Mouse (Mus musculus) E14TG2a.4 (cell line): ENCODE data around the gene Tgfbr3.
A peak's percentile ranks its signal among the peaks of the same experiment; 100 is the strongest.

Experiments
- H3K27me3 ChIP-seq: 2 replicates; pipeline ENCODE4 v1.6.1; 2014; ENCODE audit warnings: low read length, control low read depth; ENCODE audit not compliant: insufficient read depth
- H3K36me3 ChIP-seq: 2 replicates; pipeline ENCODE4 v1.6.1; 2014; ENCODE audit warnings: low read length, control low read depth; ENCODE audit not compliant: insufficient read depth
- H3K4me1 ChIP-seq: replicated peaks from 2 replicates; pipeline ENCODE4 v1.6.1; 2014; ENCODE audit warnings: low read depth, low read length, control low read depth
- H3K4me3 ChIP-seq: replicated peaks from 2 replicates; pipeline ENCODE4 v1.5.1; 2014; ENCODE audit warnings: mild to moderate bottlenecking, low read length
- H3K9me3 ChIP-seq: 2 replicates; pipeline ENCODE4 v1.6.1; 2014; ENCODE audit warnings: low read length, control low read depth
- CTCF ChIP-seq: conservative IDR thresholded peaks from 2 replicates; pipeline ENCODE4 v1.5.1; 2014; ENCODE audit warnings: low read length
- NANOG ChIP-seq: IDR thresholded peaks from 2 replicates; pipeline ENCODE4 v1.6.1; 2014; ENCODE audit warnings: borderline replicate concordance, low read length, mixed read lengths
- POU5F1 ChIP-seq: IDR thresholded peaks from 2 replicates; pipeline ENCODE4 v1.6.1; 2014; ENCODE audit warnings: low read length, borderline replicate concordance

Tgfbr3 gene

DNA sequence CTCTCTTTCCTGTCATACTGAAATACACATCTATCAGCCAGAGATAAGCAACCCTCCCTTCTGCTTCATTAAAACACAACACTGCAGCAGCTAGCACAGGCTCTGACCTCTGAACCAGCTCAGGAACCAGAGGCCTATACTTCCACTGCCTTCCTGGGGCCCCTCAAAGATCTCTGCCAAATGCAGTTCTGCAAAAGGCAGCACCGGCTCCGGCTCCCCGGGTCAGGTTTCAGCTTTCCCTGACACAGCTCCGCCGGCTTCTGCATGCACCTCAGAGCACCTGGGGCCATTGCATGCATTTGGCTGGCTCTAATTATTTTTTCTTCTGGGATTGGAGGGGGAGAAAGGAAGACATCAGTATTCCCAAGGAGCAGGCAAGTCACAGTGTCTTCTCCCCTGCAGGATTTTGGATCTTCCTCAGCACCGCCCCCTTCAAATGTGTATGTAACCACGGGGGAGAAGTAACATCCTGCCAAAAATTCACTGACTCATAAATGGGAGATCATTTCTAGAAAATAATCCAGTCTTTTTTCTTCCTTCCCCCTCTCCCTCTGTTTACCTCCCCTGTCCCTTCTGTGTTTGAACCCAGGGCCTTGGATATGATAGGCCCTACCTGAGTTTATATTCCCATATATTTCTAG is 178.4 kb downstream of the Tgfbr3 start:
- TF ChIP-seq NANOG (no peak), CTCF (no peak), POU5F1 (no peak)
- peaks cover 39% of the 10 kb centered on the region for H3K4me1 ChIP-seq
- H3K36me3 ChIP-seq = no peaks in the 10 kb centered on the region
- no peaks in the 10 kb centered on the region for H3K9me3 ChIP-seq
- no peak overlapping the region for H3K4me3 ChIP-seq
- H3K27me3 ChIP-seq = no peaks in the 10 kb centered on the region

DNA sequence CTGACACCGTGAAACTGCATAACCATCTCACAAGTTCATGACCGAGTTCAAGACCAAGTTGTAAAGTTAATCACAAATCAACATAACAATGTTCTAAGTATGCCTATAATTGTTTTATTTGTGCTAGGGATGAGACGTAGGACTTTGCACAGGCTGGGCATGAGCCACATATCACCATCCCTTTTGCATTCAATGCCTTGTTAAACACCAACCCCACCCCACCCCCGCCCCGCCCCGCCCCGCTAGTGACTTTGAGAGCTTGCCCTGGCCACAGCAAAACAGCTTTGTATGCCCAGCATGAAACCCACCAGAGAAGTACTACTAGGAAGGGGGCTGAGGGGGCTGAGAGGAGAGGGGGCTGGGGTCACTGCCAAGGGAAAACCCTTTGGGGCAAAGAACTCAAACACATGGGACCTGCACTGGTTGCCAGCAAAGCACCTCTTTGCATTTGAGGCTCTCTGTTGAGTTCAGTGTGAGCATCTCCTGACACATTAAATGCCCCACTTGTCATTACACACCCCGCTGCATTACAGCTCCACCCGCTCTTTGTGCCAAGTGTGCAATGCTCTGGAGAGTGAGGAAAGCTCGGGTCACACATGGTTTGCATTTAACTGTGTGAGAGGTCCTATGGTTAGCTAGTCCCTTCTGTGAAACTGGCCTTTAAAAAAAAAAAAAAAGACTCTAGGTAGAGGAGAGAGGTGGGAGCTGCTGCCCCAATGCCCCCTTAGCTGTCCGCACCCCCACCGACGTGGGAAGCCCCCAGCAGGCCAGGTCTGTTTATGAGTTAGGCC is 179.1 kb downstream of the Tgfbr3 start:
- peaks cover 39% of the 10 kb centered on the region for H3K4me1 ChIP-seq
- H3K9me3 ChIP-seq = no peaks in the 10 kb centered on the region
- no peak overlapping the region for H3K4me3 ChIP-seq
- H3K36me3 ChIP-seq = no peaks in the 10 kb centered on the region
- no peaks in the 10 kb centered on the region for H3K27me3 ChIP-seq
- TF ChIP-seq NANOG (peak; percentile 19; the same call in 1 of the 2 replicates), CTCF (no peak)

- peaks cover 39% of the 10 kb centered on the region for H3K4me1 ChIP-seq
- no peaks in the 10 kb centered on the region for H3K9me3 ChIP-seq
- H3K36me3 ChIP-seq = no peaks in the 10 kb centered on the region
- peak overlapping the region; percentile 46 for H3K4me3 ChIP-seq
- no peaks in the 10 kb centered on the region for H3K27me3 ChIP-seq
- TF ChIP-seq CTCF = no peak
- TF ChIP-seq NANOG = no peak
- TF ChIP-seq POU5F1 = no peak
These were observed 180.0 kb downstream of the Tgfbr3 start for GRCm38 (mm10) chr5:107109416-107109815.

DNA sequence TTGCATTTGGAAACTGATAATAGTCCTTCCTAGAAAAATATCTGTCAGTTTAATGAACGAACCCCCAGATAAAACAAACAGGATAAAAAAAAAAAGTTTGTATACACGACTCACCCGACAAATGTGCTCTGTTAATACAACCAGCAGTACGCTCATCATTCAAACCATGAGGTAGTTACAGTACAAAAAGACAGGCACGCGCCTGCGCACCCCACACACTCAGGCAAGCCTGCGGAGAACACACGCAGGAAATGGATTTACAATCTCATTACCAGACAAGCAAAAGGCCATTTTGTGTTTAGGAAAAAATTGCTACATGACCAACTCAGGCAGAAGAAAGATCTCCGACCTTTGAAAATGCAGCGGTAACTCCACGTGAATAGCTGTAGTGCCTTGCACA is 182.6 kb downstream of the Tgfbr3 start:
- H3K4me3 ChIP-seq = no peak overlapping the region
- H3K4me1 ChIP-seq = peaks cover 30% of the 10 kb centered on the region
- H3K9me3 ChIP-seq = no peaks in the 10 kb centered on the region
- TF ChIP-seq NANOG = no peak
- no peak for TF ChIP-seq CTCF
- TF ChIP-seq POU5F1 = no peak
- H3K27me3 ChIP-seq = no peaks in the 10 kb centered on the region
- H3K36me3 ChIP-seq = no peaks in the 10 kb centered on the region

DNA sequence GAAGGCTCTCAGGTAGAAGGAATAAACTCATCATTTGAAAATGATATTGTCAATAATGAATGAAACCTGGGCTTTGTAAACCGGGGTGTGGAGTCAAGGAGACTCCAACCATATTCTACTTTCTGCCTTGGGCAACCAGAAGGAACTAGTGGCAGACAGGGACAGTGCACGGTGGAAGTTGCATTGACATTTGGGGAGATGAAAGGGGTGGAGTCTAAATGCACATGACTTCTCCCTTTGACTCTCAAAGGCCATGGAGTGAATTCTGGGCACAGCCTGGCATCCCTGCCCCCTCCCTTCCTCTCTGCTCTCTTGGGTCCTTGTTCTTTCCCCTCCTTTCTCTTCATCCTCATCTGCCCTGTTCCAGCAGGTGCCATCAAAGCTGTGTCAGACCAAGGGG is 183.3 kb downstream of the Tgfbr3 start:
- Histone ChIP-seq H3K27me3 (no peaks in the 10 kb centered on the region), H3K36me3 (no peaks in the 10 kb centered on the region), H3K9me3 (no peaks in the 10 kb centered on the region), H3K4me1 (peaks cover 28% of the 10 kb centered on the region), H3K4me3 (no peak overlapping the region)
- TF ChIP-seq NANOG (no peak), CTCF (no peak), POU5F1 (no peak)

DNA sequence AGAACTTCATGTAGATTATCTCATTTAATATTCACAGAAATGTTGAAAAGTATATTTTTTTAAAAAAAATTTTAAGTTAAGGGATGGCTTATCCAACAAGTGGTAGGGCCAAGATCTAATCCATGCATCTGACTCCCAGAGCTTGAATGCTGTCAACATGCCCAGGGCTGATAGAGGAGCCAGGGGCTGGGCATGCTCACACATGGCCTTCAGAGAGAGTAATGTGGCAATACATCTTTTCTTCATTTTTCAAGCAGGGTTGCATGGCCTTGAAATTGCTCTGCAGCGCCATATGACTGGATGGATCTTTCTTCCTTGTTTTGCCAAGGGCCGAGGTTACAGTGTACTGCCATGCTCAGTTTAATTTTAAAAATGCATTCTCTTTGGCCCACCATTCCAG is 185.8 kb downstream of the Tgfbr3 start:
- Histone ChIP-seq H3K4me3 (no peak overlapping the region), H3K36me3 (no peaks in the 10 kb centered on the region), H3K9me3 (no peaks in the 10 kb centered on the region), H3K27me3 (no peaks in the 10 kb centered on the region), H3K4me1 (peaks cover 5% of the 10 kb centered on the region)
- TF ChIP-seq NANOG = no peak
- no peak for TF ChIP-seq POU5F1
- no peak for TF ChIP-seq CTCF

GRCm38 (mm10) chr5:107102916-107103315 is 186.5 kb downstream of the Tgfbr3 start:
- 0 out of 2 replicates have a peak, but pooled peaks cover 4% of the 10 kb centered on the region for H3K4me1 ChIP-seq

GRCm38 (mm10) chr5:107101684-107102083 is 187.7 kb downstream of the Tgfbr3 start:
- no peak overlapping the region for H3K4me3 ChIP-seq
- 0 out of 2 replicates have a peak, but pooled peaks cover 4% of the 10 kb centered on the region for H3K4me1 ChIP-seq
- no peaks in the 10 kb centered on the region for H3K27me3 ChIP-seq
- H3K9me3 ChIP-seq = no peaks in the 10 kb centered on the region
- no peaks in the 10 kb centered on the region for H3K36me3 ChIP-seq
- no peak for TF ChIP-seq NANOG
- no peak for TF ChIP-seq CTCF
- TF ChIP-seq POU5F1 = no peak

More at GRCm38 (mm10) chr5:107102916-107103315, 186.5 kb downstream of the Tgfbr3 start:
- no peak overlapping the region for H3K4me3 ChIP-seq
- no peaks in the 10 kb centered on the region for H3K9me3 ChIP-seq
- no peaks in the 10 kb centered on the region for H3K27me3 ChIP-seq
- H3K36me3 ChIP-seq = no peaks in the 10 kb centered on the region
- TF ChIP-seq POU5F1 (no peak), CTCF (no peak), NANOG (no peak)

- H3K4me1 ChIP-seq = 0 out of 2 replicates have a peak, but pooled peaks cover 4% of the 10 kb centered on the region
- H3K4me3 ChIP-seq = no peak overlapping the region
- TF ChIP-seq NANOG = no peak
- no peak for TF ChIP-seq CTCF
- no peak for TF ChIP-seq POU5F1
These were observed 188.3 kb downstream of the Tgfbr3 start for GRCm38 (mm10) chr5:107101135-107101534.

More at GRCm38 (mm10) chr5:107101135-107101534, 188.3 kb downstream of the Tgfbr3 start:
- Histone ChIP-seq H3K9me3 (no peaks in the 10 kb centered on the region), H3K27me3 (no peaks in the 10 kb centered on the region), H3K36me3 (no peaks in the 10 kb centered on the region)
